Mouse (Mus musculus): ENCODE data around the gene Kcna2. TPM values are rescaled to one million over a fixed set of nuclear protein-coding genes. Genes with fewer than 3 reads are reported as not detected.
A peak's percentile ranks its signal among the peaks of the same experiment; 100 is the strongest.

Gene Kcna2
- polyA plus RNA-seq (2016; fragmentation: Nextera tagmentation; extraction: Ambion mirVana), result 0.29 TPM in 2 replicates

GRCm38 (mm10) chr3:107100811-107101455 is at the start of gene Kcna2:
Gene Kcna2, plus strand, starts transcription at chr3:107101146.
- Histone ChIP-seq H3K9me3 (no peaks in the 10 kb centered on the region), H3K27me3 (peaks cover 60% of the 10 kb centered on the region), H3K4me3 (replicated peaks) (peak within 1 kb of the TSS; percentile 58), H3K27ac (0 out of 2 replicates have a peak within 1 kb of the TSS, but pooled peaks have one; percentile 31), H3K9ac (peak within 1 kb of the TSS; percentile 68), H3K36me3 (replicated peaks) (no peaks in the 10 kb centered on the region), H3K4me1 (peaks cover 16% of the 10 kb centered on the region), H3K4me2 (peak within 1 kb of the TSS; percentile 99)
- 1% methylated on average over 16 of the region's 16 CpGs for WGBS
- ATAC-seq (ENCODE audit: low FRiP score), result peak; percentile 10; the same call in 1 of the 2 replicates

GRCm38 (mm10) chr3:107061468-107061867 is 39.5 kb upstream of the Kcna2 start:
- H3K9me3 ChIP-seq, result no peaks in the 10 kb centered on the region
- H3K4me1 ChIP-seq, result peaks cover 3% of the 10 kb centered on the region; the same call in 1 of the 2 replicates
- no peak overlapping the region for H3K4me2 ChIP-seq
- no peak for ATAC-seq (ENCODE audit: low FRiP score)
- no peak overlapping the region for H3K4me3 ChIP-seq (replicated peaks)
- H3K9ac ChIP-seq, result no peak overlapping the region
- 89% methylated on average over 1 of the region's 1 CpGs for WGBS
- no peaks in the 10 kb centered on the region for H3K36me3 ChIP-seq (replicated peaks)
- H3K27ac ChIP-seq, result no peak overlapping the region
- H3K27me3 ChIP-seq, result no peaks in the 10 kb centered on the region

- peaks cover 9% of the 10 kb centered on the region; the same call in 1 of the 2 replicates for H3K4me1 ChIP-seq
- H3K36me3 ChIP-seq (replicated peaks), result no peaks in the 10 kb centered on the region
- no peak overlapping the region for H3K4me2 ChIP-seq
- H3K9ac ChIP-seq, result no peak overlapping the region
- ATAC-seq (ENCODE audit: low FRiP score), result no peak
- WGBS, result 68% methylated on average over 1 of the region's 1 CpGs
- no peak overlapping the region for H3K27ac ChIP-seq
- H3K9me3 ChIP-seq, result no peaks in the 10 kb centered on the region
- H3K4me3 ChIP-seq (replicated peaks), result no peak overlapping the region
- H3K27me3 ChIP-seq, result no peaks in the 10 kb centered on the region
Observed at GRCm38 (mm10) chr3:107062771-107063170, 38.2 kb upstream of the Kcna2 start.

DNA sequence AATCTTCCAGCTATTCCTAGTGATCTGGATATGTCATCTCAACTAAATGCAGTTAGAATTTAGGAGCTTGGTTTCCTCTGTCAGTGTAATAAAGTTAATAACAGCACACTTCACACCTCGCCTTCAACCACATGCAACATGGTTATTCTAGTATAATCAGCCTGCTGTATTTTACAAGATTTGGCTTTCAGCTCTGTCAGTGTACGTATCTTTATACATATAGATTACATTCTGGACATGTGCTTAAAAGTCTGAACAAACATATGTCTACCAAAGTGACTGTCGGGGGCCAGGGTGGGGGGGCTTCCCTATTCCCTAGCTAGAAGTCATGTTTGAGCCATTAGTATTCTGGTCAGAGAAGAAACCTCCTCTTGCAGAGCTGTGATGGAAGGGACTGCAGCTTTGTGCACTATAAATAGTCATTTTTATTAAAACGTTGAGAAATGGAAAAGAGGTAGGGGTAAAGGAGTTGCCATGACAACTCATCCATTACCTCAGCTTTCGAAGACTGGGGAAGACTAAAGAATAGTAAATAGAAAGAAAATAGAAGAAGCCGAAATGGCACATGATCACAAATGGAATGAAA is 35.3 kb upstream of the Kcna2 start:
- WGBS, result 48% methylated on average over 6 of the region's 6 CpGs
- peak; percentile 76 for ATAC-seq (ENCODE audit: low FRiP score)
- Histone ChIP-seq H3K9me3 (no peaks in the 10 kb centered on the region), H3K9ac (no peak overlapping the region), H3K4me3 (replicated peaks) (no peak overlapping the region), H3K4me1 (peaks cover 9% of the 10 kb centered on the region; the same call in 1 of the 2 replicates), H3K36me3 (replicated peaks) (no peaks in the 10 kb centered on the region), H3K4me2 (no peak overlapping the region), H3K27ac (peak overlapping the region; percentile 20; the same call in 1 of the 2 replicates), H3K27me3 (no peaks in the 10 kb centered on the region)

DNA sequence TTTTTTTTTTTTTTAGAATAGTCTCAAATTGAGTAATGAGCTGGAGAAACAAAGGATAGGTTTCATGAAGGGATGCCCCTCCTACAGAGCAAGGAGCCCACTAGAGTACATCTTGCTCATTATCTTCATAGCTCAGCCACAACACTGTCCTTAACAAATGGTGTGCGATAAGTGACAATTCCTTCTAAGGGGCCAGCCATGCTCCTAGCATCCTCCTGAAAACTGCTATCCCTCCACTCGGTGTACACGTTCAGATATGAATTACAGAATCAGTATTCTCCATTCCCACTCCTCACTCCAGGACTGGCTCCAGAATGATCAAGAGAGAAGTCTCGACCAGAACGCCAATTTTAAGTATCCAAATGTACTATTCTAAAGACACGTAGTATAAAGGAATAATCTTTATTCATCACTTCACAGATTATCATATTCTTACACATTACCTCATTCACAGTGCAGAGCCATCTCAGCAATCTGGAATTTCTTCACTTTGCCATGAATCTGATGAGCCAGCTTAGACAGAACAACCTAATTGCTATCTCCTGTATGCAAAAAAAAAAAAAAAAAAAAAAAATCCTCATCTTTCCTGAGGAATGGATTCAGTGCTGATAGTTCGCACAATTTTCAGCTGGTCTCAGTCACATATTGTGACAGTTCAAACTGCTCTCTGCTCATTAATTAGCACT is 34.6 kb upstream of the Kcna2 start:
- Histone ChIP-seq H3K4me3 (replicated peaks) (no peak overlapping the region), H3K9ac (no peak overlapping the region), H3K4me1 (peaks cover 9% of the 10 kb centered on the region; the same call in 1 of the 2 replicates), H3K27ac (peak overlapping the region; percentile 75), H3K9me3 (no peaks in the 10 kb centered on the region), H3K36me3 (replicated peaks) (no peaks in the 10 kb centered on the region), H3K4me2 (no peak overlapping the region), H3K27me3 (no peaks in the 10 kb centered on the region)
- ATAC-seq (ENCODE audit: low FRiP score), result peak; percentile 67; the same call in 1 of the 2 replicates
- 61% methylated on average over 7 of the region's 7 CpGs for WGBS

- H3K27me3 ChIP-seq, result no peaks in the 10 kb centered on the region
- H3K4me2 ChIP-seq, result no peak overlapping the region
- no peak for ATAC-seq (ENCODE audit: low FRiP score)
- WGBS, result 69% methylated on average over 6 of the region's 6 CpGs
- H3K36me3 ChIP-seq (replicated peaks), result no peaks in the 10 kb centered on the region
- H3K4me1 ChIP-seq, result peaks cover 9% of the 10 kb centered on the region; the same call in 1 of the 2 replicates
- H3K4me3 ChIP-seq (replicated peaks), result no peak overlapping the region
- H3K9ac ChIP-seq, result no peak overlapping the region
- no peaks in the 10 kb centered on the region for H3K9me3 ChIP-seq
- 0 out of 2 replicates have a peak overlapping the region, but pooled peaks have one; percentile 56 for H3K27ac ChIP-seq
Observed at GRCm38 (mm10) chr3:107067245-107067644, 33.7 kb upstream of the Kcna2 start.

DNA sequence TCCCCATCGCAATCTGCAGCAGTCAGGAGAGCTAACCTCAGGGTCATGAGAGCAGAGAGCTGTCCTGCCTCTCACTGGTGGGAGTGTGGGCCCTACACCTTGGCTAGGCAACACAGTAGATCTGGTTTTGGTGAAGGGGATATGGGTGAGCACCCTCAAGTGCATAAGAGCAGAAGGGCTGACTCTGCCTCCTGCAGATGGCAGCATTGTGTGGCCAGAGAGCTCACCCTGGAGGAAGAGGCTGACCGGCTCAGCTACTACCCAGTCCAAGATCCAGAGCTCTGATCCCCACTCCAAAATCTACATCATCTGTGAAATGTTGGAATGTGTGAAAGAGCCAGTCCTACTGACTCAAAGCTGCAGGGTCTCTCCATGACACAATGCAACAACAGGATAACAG is 27.1 kb upstream of the Kcna2 start:
- no peaks in the 10 kb centered on the region for H3K9me3 ChIP-seq
- H3K4me3 ChIP-seq (replicated peaks), result no peak overlapping the region
- no peaks in the 10 kb centered on the region for H3K36me3 ChIP-seq (replicated peaks)
- WGBS, result 66% methylated on average over 2 of the region's 2 CpGs
- ATAC-seq (ENCODE audit: low FRiP score), result no peak
- H3K4me2 ChIP-seq, result no peak overlapping the region
- H3K27me3 ChIP-seq, result no peaks in the 10 kb centered on the region
- H3K4me1 ChIP-seq, result no peaks in the 10 kb centered on the region
- H3K27ac ChIP-seq, result no peak overlapping the region
- H3K9ac ChIP-seq, result no peak overlapping the region

- Histone ChIP-seq H3K4me1 (0 out of 2 replicates have a peak, but pooled peaks cover under 1% of the 10 kb centered on the region), H3K36me3 (replicated peaks) (no peaks in the 10 kb centered on the region), H3K9ac (no peak overlapping the region), H3K9me3 (no peaks in the 10 kb centered on the region), H3K4me2 (no peak overlapping the region), H3K27ac (no peak overlapping the region), H3K27me3 (no peaks in the 10 kb centered on the region), H3K4me3 (replicated peaks) (no peak overlapping the region)
- WGBS, result 84% methylated on average over 1 of the region's 1 CpGs
- no peak for ATAC-seq (ENCODE audit: low FRiP score)
Observed at GRCm38 (mm10) chr3:107075705-107076104, 25.2 kb upstream of the Kcna2 start.

GRCm38 (mm10) chr3:107076658-107077057 is 24.3 kb upstream of the Kcna2 start:
- no peak overlapping the region for H3K4me3 ChIP-seq (replicated peaks)
- no peak overlapping the region for H3K4me2 ChIP-seq
- no peaks in the 10 kb centered on the region for H3K27me3 ChIP-seq
- peaks cover 4% of the 10 kb centered on the region; the same call in 1 of the 2 replicates for H3K4me1 ChIP-seq
- no peak overlapping the region for H3K9ac ChIP-seq
- 88% methylated on average over 3 of the region's 3 CpGs for WGBS
- ATAC-seq (ENCODE audit: low FRiP score), result no peak
- no peaks in the 10 kb centered on the region for H3K36me3 ChIP-seq (replicated peaks)
- no peak overlapping the region for H3K27ac ChIP-seq
- no peaks in the 10 kb centered on the region for H3K9me3 ChIP-seq

DNA sequence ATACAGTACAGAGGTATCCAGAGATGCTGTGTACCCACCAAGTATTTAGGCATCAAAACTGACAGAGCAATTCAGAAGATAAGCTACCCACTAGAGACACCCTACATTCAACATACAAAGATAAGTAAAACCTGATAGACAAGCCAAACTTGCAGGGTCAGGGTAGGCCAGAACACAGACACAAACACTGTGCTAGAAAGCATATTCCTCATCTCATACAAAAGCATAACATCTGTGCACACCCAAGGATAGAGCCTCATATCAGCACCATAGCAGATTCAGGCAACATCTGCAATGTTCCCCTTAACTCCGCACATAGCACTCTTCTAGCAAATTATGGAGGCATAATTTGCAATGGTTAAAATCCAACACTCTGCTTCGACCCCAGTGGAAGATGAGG is 23.8 kb upstream of the Kcna2 start:
- Histone ChIP-seq H3K27ac (no peak overlapping the region), H3K9me3 (no peaks in the 10 kb centered on the region), H3K4me2 (no peak overlapping the region), H3K9ac (no peak overlapping the region), H3K4me1 (peaks cover 4% of the 10 kb centered on the region; the same call in 1 of the 2 replicates), H3K36me3 (replicated peaks) (no peaks in the 10 kb centered on the region), H3K4me3 (replicated peaks) (no peak overlapping the region), H3K27me3 (no peaks in the 10 kb centered on the region)
- no peak for ATAC-seq (ENCODE audit: low FRiP score)
- 88% methylated on average over 2 of the region's 2 CpGs for WGBS

DNA sequence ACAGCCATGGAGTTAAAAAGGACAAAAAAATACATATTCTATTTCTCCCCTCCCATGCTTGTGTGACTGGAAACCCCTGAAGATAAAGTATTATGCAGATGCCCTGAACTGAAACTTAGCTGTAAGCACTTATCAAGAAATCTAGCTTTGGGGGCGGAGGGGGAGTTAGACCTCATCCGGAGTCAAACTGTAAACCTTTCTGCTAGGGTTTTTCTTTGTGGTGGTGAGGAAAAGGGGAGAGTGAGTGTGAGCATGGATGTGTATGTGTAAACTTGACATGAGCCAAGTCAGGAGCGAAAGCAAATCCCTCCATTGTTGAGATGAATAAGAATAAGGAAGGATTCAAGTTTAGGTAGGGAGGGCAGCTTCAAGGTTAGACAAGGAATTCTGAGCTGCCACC is 20.1 kb upstream of the Kcna2 start:
- Histone ChIP-seq H3K4me3 (replicated peaks) (no peak overlapping the region), H3K27ac (no peak overlapping the region), H3K4me2 (no peak overlapping the region), H3K4me1 (peaks cover 4% of the 10 kb centered on the region; the same call in 1 of the 2 replicates), H3K36me3 (replicated peaks) (no peaks in the 10 kb centered on the region), H3K9me3 (no peaks in the 10 kb centered on the region), H3K27me3 (no peaks in the 10 kb centered on the region), H3K9ac (no peak overlapping the region)
- no peak for ATAC-seq (ENCODE audit: low FRiP score)
- 89% methylated on average over 3 of the region's 3 CpGs for WGBS

DNA sequence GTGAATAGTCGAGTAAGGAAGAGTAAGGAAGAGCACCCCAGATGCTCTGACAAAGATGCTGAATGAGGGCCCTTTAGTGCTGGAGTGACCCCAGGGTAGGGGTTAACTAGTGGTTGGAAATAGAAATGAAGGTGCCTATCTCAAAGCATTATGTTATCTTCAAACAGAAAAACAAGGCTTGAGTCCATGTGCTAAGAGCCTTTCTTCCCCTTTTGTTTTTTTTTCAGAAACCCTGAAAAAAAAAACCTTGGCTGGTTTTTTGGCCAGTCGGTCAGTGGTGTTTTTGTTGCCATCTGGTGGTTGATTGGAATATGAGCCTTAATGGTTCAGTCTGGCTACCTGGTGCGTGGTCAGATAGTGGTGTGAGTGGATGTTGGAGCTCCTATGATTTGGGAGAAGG is 19.7 kb upstream of the Kcna2 start:
- H3K4me3 ChIP-seq (replicated peaks), result no peak overlapping the region
- WGBS, result 29% methylated on average over 3 of the region's 3 CpGs

More for the DNA sequence above, 19.7 kb upstream of the Kcna2 start:
- Histone ChIP-seq H3K36me3 (replicated peaks) (no peaks in the 10 kb centered on the region), H3K27me3 (no peaks in the 10 kb centered on the region), H3K4me1 (peaks cover 4% of the 10 kb centered on the region; the same call in 1 of the 2 replicates), H3K27ac (no peak overlapping the region), H3K9me3 (no peaks in the 10 kb centered on the region), H3K9ac (no peak overlapping the region), H3K4me2 (no peak overlapping the region)
- ATAC-seq (ENCODE audit: low FRiP score), result no peak

All from forebrain, embryonic 12.5 days (tissue).